Mouse (Mus musculus) intestine, embryonic 14.5 days (tissue): ENCODE data around the gene Ewsr1. TPM values are rescaled to one million over a fixed set of nuclear protein-coding genes. Genes with fewer than 3 reads are reported as not detected.

Experiments used
- ATAC-seq: fragments of 200-750 bp; cut with Nextera tagmentation; replicated peaks from 2 replicates; pipeline ENCODE4 v1.8.0; 2017; ENCODE audit warnings: low read depth, moderate number of reproducible peaks, moderate TSS enrichment, moderate library complexity; ENCODE audit not compliant: low FRiP score, low TSS enrichment
- DNase-seq: peaks from one replicate; pipeline ENCODE4 v3.0.0-alpha.2; 2018; ENCODE audit warnings: low spot score
- H3K27ac ChIP-seq: fragments of 300-500 bp; sonication (generic); 2 replicates; pipeline ENCODE4 v1.5.1; 2014; ENCODE audit warnings: low read depth, mild to moderate bottlenecking, control low read depth
- H3K27me3 ChIP-seq: fragments of 300-500 bp; sonication (generic); replicated peaks from 2 replicates; pipeline ENCODE4 v1.6.1; 2014; ENCODE audit warnings: low read length, control low read depth; ENCODE audit not compliant: control insufficient read depth, insufficient read depth
- H3K36me3 ChIP-seq: fragments of 300-500 bp; sonication (generic); 2 replicates; pipeline ENCODE4 v1.6.1; 2014; ENCODE audit warnings: low read length, control low read depth; ENCODE audit not compliant: control insufficient read depth, insufficient read depth
- H3K4me1 ChIP-seq: fragments of 300-500 bp; sonication (generic); replicated peaks from 2 replicates; pipeline ENCODE4 v1.6.1; 2014; ENCODE audit warnings: low read length, control low read depth, mixed read lengths; ENCODE audit not compliant: control insufficient read depth, insufficient read depth
- H3K4me2 ChIP-seq: fragments of 300-500 bp; sonication (generic); 2 replicates; pipeline ENCODE4 v1.6.1; 2014; ENCODE audit warnings: low read length
- H3K4me3 ChIP-seq: fragments of 300-500 bp; sonication (generic); 2 replicates; pipeline ENCODE4 v1.5.1; 2014; ENCODE audit warnings: low read depth, low read length, control low read depth, mixed read lengths
- H3K9ac ChIP-seq: fragments of 300-500 bp; sonication (generic); 2 replicates; pipeline ENCODE4 v1.6.1; 2014; ENCODE audit warnings: mild to moderate bottlenecking, low read length
- H3K9me3 ChIP-seq: fragments of 300-500 bp; sonication (generic); 2 replicates; pipeline ENCODE4 v1.6.1; 2016; ENCODE audit warnings: low read length, control low read depth; ENCODE audit not compliant: control insufficient read depth
- WGBS: fragments of 180-500 bp; shearing (Covaris S2); extraction: QIAGEN DNeasy Blood & Tissue Kit; methylation state at CpG from one replicate; pipeline ENCODE4 v1.1.7; 2014; 5-methylcytosine and 5-hydroxymethylcytosine counted together
- microRNA-seq: library from miRNA; unstranded; fragments of <30 nt; microRNA quantifications from one replicate; pipeline ENCODE4, GENCODE M21; 2016
- polyA plus RNA-seq: library from polyadenylated mRNA; unstranded; fragments of >200 nt; fragmentation: Nextera tagmentation; extraction: Ambion mirVana; gene quantifications from 2 replicates; pipeline ENCODE4 v1.2.1, GENCODE M21; 2014

The Ewsr1 gene
- polyA plus RNA-seq, 1 experiment from 2014 or later, result 373 TPM

DNA sequence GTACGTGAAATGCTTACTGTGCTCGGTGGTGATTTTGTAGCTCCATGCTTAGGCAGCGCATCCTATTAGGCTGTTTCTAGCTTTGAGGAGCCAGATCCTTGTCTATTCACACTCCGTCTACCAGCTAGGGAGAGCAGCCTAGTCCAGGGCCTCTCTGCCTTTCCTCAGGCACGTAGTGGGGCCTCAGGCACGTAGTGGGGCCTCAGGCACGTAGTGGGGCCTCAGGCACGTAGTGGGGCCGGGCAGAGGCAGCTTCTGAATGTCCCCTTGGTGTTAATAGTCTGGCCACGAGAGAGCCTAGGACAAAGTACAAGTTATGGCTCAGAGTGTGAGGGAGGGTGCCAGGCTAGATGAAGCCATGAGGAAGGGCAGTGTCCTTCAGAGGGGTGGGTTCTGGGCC, 66.4 kb downstream of the Ewsr1 start:
- Histone ChIP-seq H3K27me3 (no peaks in the 10 kb centered on the region), H3K4me1 (no peaks in the 10 kb centered on the region), H3K27ac (no peak overlapping the region), H3K4me2 (no peak overlapping the region), H3K9ac (no peak overlapping the region), H3K4me3 (no peak overlapping the region), H3K9me3 (no peaks in the 10 kb centered on the region), H3K36me3 (peaks cover 86% of the 10 kb centered on the region)
- ATAC-seq, result no peak
- WGBS, result 92% methylated on average over 10 of the region's 10 CpGs
- no peak for DNase-seq

DNA sequence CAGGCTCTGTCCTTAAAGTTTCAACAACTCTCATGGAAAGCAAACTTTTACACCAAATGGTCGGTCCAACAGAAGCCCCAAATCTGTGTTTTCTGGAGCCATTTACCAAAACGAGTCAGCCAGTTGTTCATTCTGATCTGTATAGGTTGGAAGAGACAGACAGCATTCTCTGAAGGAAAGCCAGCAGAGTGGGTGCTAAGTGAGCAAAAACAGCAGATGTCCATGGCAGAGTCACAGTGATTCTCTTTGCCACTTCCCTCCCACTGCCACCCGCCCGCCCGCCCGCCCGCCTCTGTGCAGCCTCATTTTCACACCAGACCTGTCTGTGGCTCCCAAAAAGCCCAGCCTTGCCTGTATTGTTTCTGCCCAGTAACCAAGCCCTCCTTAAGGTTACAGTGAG, 70.8 kb downstream of the Ewsr1 start:
- DNase-seq (no peak), ATAC-seq (no peak)
- no peaks in the 10 kb centered on the region for H3K27me3 ChIP-seq
- WGBS, result 97% methylated on average over 7 of the region's 7 CpGs
- no peaks in the 10 kb centered on the region for H3K9me3 ChIP-seq
- H3K36me3 ChIP-seq, result peaks cover 83% of the 10 kb centered on the region
- no peak overlapping the region for H3K27ac ChIP-seq
- no peak overlapping the region for H3K4me3 ChIP-seq
- H3K4me2 ChIP-seq, result no peak overlapping the region
- H3K4me1 ChIP-seq, result no peaks in the 10 kb centered on the region
- no peak overlapping the region for H3K9ac ChIP-seq

DNA sequence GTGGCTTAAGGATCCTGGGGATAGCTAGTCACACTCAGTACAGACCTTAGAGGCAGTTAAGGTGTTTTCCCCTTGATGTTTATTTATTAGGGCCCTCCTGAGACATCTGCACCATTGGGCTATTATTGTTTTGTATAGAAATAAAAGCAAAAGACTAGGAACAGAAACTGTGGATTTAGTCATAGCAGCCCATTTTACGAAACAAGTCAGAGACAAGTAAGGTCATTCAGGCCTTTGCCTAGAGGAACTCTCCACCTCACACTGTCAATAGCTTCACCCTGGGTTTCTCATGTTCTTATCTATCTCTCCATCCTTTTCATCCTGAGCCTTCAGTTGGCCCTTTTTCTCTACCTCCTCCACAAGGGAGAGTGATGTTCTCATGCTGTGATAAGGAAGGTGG, 74.0 kb downstream of the Ewsr1 start:
- peaks cover 69% of the 10 kb centered on the region for H3K36me3 ChIP-seq
- H3K9ac ChIP-seq, result no peak overlapping the region
- no peak overlapping the region for H3K4me3 ChIP-seq
- H3K27me3 ChIP-seq, result no peaks in the 10 kb centered on the region
- no peak overlapping the region for H3K4me2 ChIP-seq
- no peaks in the 10 kb centered on the region for H3K9me3 ChIP-seq
- 97% methylated on average over 1 of the region's 1 CpGs for WGBS
- H3K27ac ChIP-seq, result no peak overlapping the region
- no peak for DNase-seq
- ATAC-seq, result no peak
- no peaks in the 10 kb centered on the region for H3K4me1 ChIP-seq

Small RNA genes lying within 50 kb of the gene (microRNA-seq; reads per million reads assigned to microRNA genes)
- not detected for gene Gm47296

Other genes starting within 250 kb of the Ewsr1 start
- gene Nf2, start 249.7 kb downstream of the Ewsr1 start, polyA plus RNA-seq, result 42.0 and 43.6 TPM in 2 replicates
- 85.2 and 85.3 TPM in 2 replicates for gene Nipsnap1, start 225.3 kb downstream of the Ewsr1 start, polyA plus RNA-seq
- gene Thoc5, start 203.9 kb downstream of the Ewsr1 start, polyA plus RNA-seq, result 38.4 and 41.6 TPM in 2 replicates
- gene Nefh, start 151.2 kb downstream of the Ewsr1 start, polyA plus RNA-seq, result 1.1 and 1.2 TPM in 2 replicates
- 56.0 and 58.9 TPM in 2 replicates for gene Ap1b1, start 112.4 kb downstream of the Ewsr1 start, polyA plus RNA-seq
- 1.1 and 1.9 TPM in 2 replicates for gene Rasl10a, start 41.1 kb downstream of the Ewsr1 start, polyA plus RNA-seq
- 27.4 and 29.3 TPM in 2 replicates for gene Gas2l1, start 33.9 kb downstream of the Ewsr1 start, polyA plus RNA-seq
- 30.4 TPM in 2 replicates for gene Rhbdd3, start 340 bp downstream of the Ewsr1 start, polyA plus RNA-seq
- gene Emid1, start 53.0 kb upstream of the Ewsr1 start, polyA plus RNA-seq, result 74.8 and 88.5 TPM in 2 replicates
- 9.8 and 11.8 TPM in 2 replicates for gene Kremen1, start 162.3 kb upstream of the Ewsr1 start, polyA plus RNA-seq